Mouse (Mus musculus): ENCODE measurements around the gene Teddm2.

Teddm2 gene

DNA sequence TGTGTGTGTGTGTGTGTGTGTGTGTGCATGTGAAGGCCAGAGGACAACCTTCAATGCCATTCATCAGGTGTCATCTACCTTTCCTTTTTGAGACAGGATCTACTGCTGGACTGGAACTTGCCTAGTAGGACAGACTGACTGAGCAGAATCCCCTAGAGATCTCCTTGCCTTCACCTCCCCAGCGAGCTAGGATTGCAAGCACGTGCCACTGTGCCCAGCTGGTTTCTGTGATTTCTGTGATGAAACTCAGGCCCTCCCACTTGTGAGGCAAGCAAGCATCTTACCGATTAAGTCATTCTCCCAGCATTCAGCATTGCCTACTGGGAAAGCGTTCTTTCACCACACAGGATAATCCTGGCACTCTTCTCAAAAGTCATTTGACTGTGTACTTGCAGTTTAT, 69.3 kb downstream of the Teddm2 start:
- DNase-seq (ENCODE audit: low spot score) = no peak

DNA sequence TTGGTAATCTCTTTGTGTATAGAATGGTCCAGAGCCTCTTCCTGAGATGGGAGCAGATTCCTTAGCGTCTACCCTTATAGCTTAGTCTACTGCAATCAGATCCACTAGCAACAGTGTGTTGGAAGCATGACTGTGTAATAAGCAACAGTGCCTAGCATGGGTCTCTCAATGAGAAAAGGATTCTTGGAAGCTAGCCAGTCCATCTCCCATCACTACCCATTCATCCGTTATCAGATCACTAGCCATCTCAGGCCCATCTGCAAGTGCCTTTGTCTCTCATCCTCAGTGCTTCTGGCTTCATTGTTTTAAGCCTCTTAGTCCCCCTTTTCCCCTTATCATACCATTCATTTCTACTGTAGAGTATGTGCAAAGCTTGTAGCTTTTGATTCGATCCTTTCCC, 79.8 kb downstream of the Teddm2 start:
- no peak for DNase-seq (ENCODE audit: low spot score)

DNA sequence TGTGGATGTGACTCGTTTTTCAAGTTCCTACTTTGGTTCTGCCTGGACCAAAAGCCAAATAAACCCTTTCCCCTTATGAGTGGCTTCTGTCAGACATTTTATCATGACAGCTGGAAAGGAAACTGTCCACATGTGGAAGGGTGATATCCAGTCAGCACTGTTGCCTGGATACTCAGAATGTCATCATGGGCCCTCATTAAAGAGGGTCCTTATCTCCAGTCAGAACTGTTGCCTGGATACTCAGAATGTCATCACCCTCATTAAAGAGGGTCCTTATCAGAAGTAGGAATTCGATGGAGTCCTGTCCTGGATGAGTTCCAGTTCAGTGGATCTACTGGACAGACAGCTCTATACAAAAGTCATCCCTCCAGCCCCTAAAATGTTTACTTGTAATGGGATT, 85.8 kb downstream of the Teddm2 start:
- peak; percentile 7 for DNase-seq (ENCODE audit: low spot score)

DNA sequence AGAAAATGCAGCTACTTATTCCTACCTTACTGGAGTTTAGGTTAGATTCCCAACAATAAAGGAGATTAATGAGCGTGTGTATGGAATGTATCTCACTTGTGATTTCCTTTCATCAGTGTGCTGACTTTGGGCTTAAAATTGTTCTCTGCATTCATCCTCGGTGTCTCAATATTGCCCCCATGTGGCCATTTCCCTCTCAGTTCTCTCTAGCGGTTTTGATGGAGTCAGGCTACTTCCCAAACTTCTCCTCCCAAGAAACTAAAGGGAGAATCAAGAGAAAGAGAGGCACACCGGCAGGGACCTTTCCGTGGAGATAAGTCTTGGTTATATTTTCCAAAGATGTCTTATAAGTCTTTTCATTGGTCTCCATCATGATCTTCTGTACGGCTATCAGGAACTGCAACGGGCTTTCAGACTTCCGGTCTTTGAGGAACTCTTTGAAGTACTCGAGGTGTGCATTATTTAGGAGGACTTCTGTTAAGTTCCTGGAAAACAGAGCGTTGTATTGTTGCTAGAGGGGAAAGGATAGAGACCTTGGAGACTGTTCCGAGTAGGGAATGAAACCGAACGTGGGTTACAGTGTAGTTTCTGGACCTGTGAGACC, 92.5 kb downstream of the Teddm2 start:
- DNase-seq (ENCODE audit: low spot score) = peak; percentile 69

DNA sequence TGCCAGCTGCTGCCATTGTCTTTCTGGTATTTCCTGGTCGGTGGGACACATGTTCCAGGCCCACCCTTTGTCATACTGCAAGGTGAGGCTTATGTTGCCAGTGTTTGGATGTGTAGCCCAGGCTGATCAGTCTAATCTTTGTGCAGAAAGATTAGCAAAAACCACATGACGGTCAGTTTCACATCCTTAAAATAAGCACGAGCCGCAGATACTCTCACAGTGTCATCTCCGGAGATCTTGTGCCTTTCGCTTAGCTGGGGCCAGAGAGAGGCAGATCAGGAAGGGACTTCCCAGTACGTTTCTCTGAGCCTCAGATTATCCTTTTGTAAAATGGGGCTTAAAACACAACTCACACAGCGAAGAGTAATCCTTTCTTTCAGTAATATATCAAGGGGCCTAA, 96.5 kb downstream of the Teddm2 start:
- DNase-seq (ENCODE audit: low spot score) = no peak

DNA sequence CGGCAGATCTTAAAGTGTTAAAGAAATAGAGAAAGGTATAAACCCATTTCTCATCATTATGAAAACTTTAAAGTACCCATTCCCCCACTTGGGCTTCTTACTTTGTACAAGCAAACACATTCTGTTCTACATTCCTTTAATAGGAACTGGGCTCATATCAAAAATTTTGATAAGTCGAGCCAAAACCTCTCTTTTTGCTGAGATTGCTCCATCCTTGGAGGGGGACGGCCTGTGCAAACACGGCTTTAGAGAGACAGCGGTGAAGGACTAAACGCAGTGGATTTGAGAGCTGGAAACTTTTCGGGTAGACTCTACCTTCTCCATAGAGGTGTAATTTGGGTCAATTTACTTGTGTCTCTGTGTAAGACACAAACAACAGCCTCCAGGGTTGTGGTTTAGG, 97.3 kb downstream of the Teddm2 start:
- DNase-seq (ENCODE audit: low spot score) = no peak

Measured in embryo, embryonic 10 days (tissue).